Mouse (Mus musculus) A20 (cell line): ENCODE results near the gene Rbm17.
A peak's percentile ranks its signal among the peaks of the same experiment; 100 is the strongest.
"Not testable (repeated sequence)": the region's sequence is repeated elsewhere in the genome, so short reads cannot be mapped to it uniquely, and the experiment has no call there.

Source experiments
- DNase-seq: peaks from one replicate; pipeline ENCODE4 v3.0.0-alpha.2; 2011; ENCODE audit warnings: low read depth, low spot score

Gene Rbm17

DNA sequence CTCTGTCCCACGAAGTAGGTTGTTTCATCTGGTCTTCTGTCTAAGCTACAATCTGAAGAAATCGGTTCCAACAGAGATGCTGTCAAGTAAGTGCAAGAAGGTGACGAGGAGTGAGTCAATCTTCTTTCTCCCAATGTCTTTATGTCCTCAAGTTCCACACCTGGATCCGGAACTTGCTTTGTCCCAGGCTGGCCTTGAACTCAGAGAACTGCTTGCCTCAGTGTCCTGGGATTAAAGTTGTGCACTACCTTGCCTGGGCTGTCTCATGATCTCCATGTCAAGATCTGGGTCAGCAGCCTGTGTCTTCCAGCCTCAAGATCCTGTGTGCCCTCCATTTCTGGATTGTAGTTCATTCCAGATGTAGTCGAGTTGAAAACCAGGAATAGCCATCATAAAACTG, at the start of gene Rbm17:
TSS of gene Rbm17 (minus strand) at position 101 of the 400 bp plus-strand sequence.
- DNase-seq: peak; percentile 15

DNA sequence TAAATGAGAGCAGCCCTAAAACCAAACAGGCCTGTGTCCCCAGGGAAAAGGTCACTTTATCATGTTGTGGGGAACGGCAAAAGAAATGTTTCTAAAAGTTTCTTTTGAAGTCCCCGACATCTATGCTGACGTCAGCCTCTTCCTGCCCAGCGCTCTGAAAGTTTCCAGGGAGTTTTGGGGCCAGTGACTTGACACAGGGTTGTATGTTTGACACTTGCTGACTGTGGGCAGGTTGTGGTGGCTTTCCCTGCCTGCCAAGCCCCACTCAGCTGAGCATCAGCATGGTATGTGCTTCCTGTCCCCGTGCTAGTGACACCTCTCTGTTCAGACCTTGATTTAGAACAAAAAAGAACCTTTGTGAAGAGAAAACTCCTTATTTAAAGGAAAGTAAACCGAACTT, 49.4 kb upstream of the Rbm17 start:
- DNase-seq: no peak

DNA sequence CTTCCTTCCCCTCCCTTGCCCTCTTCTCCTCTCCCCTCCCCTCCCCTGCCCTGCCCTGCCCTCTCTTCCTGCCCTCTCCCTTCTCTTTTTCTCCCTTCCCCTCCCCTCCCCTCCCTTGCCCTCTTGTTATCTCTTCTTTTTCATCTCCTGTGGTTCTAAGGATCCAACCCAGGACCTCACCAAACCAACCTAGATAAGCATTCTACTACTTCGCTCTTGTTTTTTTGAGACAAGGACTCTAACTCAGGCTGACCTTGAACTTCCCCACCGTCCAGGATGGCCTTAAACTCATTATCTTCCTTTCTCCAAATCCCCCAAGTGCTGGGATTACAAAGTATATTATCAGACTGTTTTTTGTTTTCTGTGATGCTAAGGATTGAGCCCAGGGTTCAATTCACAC, 48.8 kb upstream of the Rbm17 start:
- DNase-seq: no peak

DNA sequence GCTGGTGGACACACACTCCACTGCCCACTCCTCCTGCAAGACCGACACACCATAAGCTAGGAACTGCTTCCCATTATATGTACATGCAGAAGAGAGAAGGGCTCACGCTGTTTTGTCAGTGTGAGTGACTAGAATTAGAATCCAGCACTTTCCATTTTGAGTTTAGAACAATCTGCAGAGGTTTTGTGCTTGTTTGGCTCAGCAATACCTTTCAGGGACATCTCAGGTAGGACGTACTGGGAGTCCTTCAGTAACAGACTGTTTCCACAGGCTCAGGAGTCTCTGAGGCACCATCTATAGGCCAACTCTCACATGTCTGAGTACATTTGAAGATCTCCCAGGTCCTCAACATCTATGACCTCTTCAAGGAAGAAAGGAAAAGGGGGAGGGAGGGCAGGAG, 48.2 kb upstream of the Rbm17 start:
- DNase-seq: no peak

DNA sequence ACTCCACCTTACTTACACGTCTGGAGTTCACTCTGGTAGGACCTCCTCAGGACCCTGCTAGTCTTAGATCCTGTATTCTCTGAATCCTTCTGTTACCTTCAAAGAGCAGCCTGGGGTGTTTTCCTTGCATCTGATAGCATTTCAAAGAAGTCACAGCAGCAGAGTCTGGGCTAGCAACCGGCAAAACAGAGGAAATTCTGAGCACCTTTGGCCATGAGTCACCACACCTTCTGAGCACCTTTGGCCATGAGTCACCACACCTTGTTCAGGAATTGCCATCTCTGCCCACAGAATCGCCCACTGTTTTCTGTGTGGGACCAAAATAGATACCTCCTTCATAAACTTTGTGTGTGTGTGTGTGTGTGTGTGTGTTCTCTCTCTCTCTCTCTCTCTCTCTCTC, 47.5 kb upstream of the Rbm17 start:
- no peak for DNase-seq

DNA sequence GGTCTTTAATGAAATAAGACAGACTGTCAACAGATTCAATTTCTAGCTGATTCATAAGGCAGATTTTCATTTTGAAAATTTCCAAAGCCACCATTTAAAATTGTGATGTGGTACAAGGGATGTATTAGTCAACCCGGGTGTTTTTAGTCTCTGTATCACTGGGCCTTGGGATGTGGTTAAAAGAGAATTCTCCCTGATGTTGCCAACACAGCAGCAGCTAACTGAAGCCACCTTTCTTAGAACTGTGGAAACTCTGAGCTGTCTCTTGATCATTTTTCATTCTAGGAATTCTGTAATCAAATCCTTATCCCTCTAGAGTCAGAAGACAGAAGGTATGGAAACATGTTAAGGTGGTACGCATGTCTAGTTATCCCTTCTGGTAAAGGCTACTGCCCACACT, 41.3 kb upstream of the Rbm17 start:
- DNase-seq: no peak

DNA sequence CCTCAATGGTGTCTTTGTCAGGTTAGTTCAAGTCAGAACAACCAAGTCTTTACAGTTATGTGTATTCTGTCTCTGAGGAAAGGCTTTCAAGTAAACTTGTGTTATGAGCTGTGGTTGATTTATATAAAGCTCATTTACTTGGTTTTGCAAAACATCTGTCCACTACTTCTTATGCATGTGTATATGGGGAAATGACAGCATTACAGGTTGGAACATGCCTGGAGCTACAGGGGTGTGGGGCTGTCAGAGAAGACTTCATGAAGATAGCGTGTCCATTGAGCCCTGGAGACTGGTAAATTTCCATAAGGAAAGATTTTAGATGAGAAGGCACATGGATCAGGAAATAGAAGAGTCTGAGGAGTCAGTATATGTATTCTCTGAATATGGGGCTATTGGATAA, 40.1 kb upstream of the Rbm17 start:
- no peak for DNase-seq

DNA sequence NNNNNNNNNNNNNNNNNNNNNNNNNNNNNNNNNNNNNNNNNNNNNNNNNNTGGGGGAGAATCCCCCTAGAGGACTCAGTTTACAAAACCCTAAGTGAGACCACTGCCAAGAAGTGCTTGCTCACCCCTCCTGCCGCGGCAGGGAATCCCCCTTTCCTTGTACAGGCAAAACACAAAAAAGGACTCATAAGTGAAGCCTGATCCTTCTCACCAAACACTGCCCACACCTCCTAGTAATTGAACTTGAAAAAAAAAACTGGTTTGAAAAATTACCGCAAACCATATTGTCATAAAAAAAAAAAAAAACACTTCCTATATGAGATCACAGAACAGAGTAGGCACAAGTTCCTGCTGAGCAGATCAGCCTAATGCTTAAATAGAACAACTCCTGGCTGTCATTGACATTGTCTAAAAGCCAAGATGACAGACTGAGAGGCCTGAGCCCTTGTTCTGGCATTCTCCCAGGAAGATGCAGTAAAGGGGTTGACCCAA, 38.5 kb upstream of the Rbm17 start, which contains the start of gene Il2ra:
TSS of gene Il2ra (plus strand) at position 357 of the 491 bp plus-strand sequence.
- no peak for DNase-seq

DNA sequence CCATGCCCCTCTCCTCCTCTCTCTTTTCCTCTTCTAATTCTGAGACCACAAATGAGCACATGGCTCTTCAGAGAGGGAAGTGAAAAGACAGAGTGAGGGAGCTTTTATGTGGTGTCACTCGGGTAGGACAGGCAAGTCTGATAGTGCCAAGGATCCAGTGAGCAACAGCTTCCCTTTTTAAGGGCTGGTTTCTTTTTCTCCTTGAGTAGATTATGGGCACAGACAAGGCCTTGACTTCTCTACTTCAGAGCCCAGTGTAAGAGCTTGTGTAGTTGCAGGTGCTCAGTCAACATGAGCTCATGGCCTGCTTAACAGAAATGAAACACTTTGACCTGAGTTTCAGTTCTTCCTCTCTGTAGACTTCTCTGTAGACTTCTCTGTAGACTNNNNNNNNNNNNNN, 33.2 kb upstream of the Rbm17 start:
- DNase-seq: peak; percentile 90

DNA sequence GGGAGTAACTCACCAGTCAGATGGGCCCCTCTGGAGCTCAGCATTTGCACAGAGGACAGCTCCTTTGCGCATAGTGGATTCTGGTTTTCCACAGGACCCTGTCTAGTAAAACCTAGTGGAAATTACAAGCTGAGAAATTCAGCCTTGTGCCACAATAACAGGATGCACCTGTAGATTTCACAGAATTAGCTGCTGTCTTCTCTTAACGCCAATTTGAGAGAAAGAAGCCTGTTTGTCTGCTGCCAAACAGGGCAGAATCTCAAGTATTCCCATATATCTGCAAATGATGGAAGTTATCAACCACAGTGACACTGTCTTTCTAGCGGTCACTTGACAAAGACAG, 32.2 kb upstream of the Rbm17 start:
- DNase-seq: peak; percentile 71

DNA sequence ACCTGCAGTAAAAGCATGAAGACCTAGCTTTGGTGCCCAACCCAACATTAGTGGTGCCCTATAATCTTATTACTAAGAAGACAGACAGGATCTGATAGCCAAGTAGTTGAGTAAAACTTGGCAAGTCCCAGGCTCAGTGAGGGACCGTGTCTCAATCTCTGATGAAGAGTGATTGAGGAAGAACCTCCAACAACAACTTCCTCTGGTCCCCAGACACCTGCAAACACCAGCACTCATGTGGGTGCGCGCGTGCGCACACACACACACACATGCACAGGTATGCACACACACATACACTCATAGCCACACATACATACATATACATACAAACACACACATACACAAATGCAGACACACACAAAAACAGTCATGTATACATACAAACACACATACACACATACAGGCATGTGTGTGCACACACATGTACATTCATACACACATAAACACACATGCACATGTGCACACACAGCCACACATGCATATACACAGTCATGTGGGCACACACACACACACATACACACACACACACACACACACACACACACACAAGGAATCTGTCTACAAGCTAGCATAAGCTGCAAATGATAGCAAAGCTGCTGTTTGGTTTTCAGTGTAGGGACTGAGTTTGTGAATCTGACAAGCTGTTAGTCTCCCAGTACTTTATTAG, 31.7 kb upstream of the Rbm17 start:
- peak; percentile 71 for DNase-seq

DNA sequence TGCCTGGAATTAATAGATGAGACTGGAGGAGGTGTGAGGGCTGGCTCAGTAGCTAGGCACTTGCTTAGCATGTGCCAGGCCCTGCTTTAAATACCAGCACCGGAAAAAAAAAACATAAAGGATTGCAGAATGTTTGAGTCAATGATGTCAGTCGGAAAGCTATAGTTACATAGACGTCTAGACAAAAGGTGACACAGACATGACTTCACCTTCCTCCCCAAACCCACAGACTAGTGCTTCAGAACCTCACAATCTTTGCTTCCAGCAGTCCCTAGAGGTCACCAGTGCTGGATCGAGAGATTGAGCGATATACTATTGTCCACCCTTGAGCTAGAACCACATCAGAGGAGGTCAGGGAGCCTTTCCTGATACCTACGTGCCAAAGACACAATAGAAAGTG, 31.1 kb upstream of the Rbm17 start:
- no peak for DNase-seq

DNA sequence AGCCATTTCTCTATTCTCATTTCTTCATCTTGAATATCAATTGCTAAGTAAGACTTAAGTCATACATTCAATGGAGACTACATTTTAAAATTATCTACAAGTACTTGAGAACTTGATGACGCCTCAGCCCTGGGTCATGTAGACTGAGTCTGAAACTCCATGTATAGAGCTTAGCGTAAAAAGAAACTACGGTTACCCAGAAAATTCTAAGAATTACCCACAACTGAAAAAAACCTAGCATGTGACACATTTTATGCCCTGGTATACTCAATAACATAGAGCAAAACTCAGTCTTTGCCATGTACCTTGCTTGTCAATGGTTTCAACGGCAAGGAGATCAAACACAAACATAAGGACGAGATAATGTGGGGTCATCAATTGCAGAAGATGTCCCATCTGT, 21.9 kb upstream of the Rbm17 start, which contains the start of gene Gm17490:
TSS of gene Gm17490 (minus strand) at position 375 of the 400 bp plus-strand sequence.
- DNase-seq: no peak

DNA sequence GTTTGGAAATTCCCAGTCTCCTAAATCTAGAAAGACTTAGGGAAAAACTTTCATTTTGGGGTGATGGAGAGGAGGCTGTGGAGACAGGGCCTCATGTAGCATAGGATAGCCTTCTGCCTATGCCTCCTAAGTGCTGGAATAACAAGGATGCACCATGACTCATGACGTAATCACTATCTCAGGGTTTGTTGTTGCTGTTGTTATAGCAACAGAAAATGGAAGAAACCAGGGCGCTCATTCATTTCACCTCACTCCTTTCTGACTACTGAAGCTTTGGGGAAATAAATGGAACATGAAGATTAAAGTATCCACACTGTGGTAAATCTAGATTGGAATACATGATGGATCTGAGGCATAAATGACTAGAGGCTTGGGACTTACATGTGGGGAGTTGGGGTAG, 19.8 kb upstream of the Rbm17 start:
- DNase-seq: no peak

DNA sequence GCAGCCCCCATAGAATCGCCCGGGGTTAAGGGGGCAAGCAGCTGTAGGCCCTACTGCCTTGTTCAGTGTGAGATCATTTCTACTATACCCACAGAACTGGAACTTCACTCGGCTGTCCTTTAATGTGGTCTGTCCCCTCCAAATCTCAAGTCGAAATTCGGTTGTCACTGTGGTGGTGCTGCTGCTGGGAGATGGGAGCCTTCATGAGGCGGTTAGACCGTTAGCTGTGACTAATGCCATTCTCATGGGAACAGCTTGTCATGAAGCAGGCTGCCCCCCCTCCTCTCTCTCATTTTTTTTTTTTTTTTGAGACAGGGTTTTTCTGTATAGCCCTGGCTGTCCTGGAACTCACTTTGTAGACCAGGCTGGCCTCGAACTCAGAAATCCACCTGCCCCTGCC, 19.2 kb upstream of the Rbm17 start:
- no peak for DNase-seq

DNA sequence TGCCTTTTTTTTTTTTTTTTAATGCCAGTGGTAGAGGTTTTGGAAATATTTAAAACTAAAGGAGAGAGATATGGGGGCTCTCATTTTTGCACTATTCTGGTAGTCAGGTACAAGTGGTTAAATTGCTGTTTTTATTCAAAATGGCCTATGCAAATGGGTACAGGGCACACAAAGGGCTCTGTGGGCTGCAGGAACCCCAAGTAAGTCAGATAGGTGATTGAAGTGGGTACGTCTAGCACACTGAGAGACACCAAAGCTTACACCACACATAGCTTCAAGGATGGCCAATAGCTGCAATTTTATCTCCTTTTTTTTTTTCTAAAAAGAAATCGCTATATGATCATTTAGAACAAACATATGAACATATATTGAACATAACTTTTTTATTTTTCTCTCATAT, 15.6 kb upstream of the Rbm17 start:
- no peak for DNase-seq

DNA sequence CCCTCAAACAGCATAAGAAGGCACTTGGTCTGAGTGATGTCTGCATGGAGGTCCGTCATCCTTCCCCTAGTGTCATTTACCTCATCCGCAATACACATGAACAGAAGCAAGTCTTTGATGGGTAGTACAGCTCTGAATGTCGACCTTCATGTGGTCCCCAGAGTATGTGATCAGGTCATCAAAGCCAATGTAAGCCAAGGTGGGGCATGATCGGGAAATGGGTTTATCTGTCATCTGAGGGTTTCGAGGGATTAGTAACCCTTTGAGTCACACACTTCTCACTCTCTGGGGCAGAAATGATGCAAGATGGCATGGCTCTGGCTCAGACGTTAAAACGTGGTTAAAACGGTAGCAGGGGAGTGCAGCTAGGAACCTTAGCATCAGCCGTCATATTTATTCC, 12.9 kb upstream of the Rbm17 start:
- no peak for DNase-seq

DNA sequence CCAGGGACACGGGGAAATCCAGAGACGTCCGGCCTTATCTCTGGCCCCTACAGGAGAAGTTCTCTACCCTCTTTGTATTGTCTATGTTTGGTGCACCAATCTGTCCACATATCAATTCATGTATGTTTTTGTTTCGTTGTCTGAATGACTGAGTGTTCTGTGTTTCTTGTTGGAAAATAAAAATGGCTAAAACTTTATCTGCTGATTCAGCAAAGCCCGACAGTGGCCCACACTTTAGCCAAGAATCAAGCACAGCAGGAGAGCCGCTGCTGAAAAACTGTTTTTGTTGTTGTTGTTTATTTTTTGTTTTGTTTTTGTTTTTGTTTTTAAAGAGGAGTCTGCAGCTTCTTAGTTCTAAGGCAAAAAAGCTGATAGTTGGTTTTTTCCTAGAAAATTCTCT, 9.0 kb upstream of the Rbm17 start:
- DNase-seq: not testable (repeated sequence)

DNA sequence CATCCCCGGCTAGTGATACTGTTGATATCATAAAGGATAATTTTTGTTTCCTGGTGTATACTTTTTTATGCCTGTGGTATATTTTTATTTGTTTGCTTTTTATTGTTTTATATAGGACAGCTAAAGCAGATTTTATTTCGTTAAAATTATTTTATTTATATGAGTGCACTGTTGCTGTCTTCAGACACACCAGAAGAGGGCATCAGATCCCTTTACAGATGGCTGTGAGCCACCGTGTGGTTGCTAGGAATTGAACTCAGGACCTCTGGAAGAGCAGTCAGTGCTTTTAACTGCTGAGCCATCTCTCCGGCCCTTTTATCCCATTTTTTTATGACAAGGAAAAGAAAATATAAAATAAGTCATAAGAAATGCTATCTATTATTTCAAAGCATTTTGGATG, 2.8 kb upstream of the Rbm17 start:
- not testable (repeated sequence) for DNase-seq

DNA sequence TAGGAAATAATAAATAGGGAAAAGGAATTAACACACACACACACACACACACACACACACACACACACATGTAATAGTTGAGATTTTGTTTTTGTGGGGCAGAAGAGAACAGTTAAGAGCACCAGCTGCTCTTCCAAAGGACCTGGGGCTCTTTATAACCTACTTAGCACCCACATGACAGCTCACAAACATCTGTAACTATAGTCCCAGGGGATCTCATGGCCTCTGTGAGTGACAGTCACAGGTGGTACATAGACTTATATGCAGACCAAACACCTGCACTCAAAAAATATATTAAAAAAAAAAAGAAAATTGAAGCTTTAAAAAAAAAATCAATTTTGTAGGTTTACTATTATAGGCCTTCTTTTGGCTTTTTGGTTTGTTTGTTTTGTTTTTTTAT, 958 bp upstream of the Rbm17 start:
- peak; percentile 86 for DNase-seq

DNA sequence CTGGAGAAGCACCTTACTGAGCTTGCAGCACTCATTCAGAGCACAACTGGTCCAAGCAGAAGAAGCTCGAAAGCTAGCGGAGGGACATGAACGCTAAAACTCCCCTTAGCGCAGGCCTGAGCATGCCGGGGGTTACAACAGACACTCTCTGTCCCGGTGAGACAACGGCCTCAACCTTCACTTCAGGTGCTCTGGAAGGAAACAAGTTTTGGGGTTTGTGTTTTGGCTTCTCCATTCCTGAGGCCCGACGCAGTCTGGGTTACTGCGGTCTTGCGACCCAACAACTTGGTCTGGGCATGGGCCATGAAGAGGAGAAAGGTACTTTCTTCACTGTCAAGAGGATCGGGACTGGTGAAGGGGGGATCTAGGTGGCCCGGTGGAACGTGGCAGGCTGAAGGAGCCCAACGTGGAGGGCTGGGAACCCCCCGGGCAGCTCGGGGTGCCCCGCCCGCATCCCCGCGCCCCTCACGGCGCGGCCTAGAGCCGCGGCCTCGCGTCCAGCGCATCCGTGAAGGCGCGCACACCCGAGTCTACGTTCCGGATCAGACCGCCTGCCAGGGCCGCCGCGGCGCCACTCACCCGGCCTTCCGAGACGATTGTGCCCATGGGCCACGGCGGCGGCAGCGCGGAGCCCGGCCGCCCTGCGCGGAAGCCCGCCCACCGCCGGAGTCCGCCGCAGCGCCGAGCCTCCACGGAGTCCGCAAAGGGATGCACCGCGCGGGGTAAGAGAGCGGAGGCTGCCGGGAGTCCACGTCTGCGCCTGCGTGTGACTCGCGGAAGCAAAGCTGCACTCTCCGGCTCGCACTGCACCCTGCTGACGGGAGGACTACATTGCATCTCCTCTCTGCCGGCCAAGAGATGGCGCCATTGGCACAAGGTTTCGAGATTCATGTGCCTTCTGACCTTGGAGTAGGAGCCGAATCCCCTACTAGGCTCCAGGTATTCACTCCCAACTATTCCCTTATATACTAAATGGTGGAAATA, 1.2 kb downstream of the Rbm17 start:
- DNase-seq: peak; percentile 95

DNA sequence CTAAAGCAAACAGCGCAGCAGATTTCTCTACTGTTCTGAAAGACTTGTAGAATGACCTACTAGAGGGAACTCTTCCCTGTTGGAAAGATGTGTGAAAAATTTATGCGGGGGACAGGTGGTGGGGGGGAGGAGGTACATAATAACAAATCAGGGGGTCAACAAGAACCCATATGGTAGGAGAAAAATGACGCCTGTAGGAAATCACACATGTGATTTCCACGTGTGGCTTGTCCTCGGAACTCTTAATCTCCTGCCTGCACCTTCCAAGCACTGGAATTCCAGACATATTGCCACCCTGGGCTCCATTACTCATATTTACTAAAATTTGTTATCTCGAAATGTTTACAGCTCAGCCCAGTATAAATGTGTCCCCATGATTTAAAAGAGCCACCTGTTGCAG, 2.2 kb downstream of the Rbm17 start:
- DNase-seq: no peak

DNA sequence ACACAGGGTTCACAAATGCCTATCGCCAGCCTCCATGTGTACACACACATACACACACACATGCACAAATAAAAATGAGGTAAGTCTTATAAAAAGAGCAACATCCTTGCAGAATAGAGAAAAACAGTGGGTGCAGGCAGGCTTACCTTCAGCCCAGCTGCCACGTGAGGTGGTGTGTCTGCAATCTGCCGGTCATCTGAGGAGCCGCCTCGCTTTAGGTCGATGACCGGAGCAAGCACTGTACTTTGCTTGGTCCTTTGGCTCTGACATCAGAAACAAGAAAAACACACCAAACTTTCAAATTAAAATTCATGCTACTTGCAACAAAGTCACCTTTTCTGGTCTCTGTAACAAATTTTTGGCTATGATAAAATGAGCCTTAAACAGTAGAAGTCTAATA, 6.0 kb downstream of the Rbm17 start:
- DNase-seq: no peak
